Mouse (Mus musculus) kidney, adult 2 months (tissue): ENCODE measurements around the gene Vopp1.

Source experiments
- CTCF ChIP-seq: fragments of 200-500 bp; conservative IDR thresholded peaks from 2 replicates; pipeline ENCODE4 v1.5.1; 2011; ENCODE audit warnings: low read depth, mild to moderate bottlenecking, control low read depth, low read length, moderate library complexity, mixed read lengths; ENCODE audit not compliant: insufficient read depth, insufficient read length
- POLR2A ChIP-seq: fragments of 200-500 bp; IDR thresholded peaks from one replicate; pipeline ENCODE4 v1.6.1; 2011; ENCODE audit warnings: low read depth, low read length, control low read depth

- TF ChIP-seq CTCF (no peak), POLR2A (no peak)
These were observed 19.5 kb downstream of the Vopp1 start for GRCm38 (mm10) chr6:57805218-57806069.
